Mouse (Mus musculus) adrenal gland, postnatal 36 days (tissue): Measurements from ENCODE around the gene Emid1. TPM values are rescaled to one million over a fixed set of nuclear protein-coding genes. Genes with fewer than 3 reads are reported as not detected.

Experiments used
- DNase-seq, 2 experiments: peaks; one replicate each; pipeline ENCODE4 v3.0.0; 2021; ENCODE audit warnings: mixed read lengths in 1 of 2
- total RNA-seq, 2 experiments: library from RNA; stranded (reverse); gene quantifications; 2 replicates each; pipeline ENCODE4 v1.2.3; 2021

The Emid1 gene
- total RNA-seq, 2 experiments from 2014 or later, result 7.8 to 9.0 TPM

GRCm38 (mm10) chr11:5063561-5064281 lies 88.3 kb downstream of the Emid1 start:
- DNase-seq, result peak in 1 of 2 experiments; percentile 16

DNA sequence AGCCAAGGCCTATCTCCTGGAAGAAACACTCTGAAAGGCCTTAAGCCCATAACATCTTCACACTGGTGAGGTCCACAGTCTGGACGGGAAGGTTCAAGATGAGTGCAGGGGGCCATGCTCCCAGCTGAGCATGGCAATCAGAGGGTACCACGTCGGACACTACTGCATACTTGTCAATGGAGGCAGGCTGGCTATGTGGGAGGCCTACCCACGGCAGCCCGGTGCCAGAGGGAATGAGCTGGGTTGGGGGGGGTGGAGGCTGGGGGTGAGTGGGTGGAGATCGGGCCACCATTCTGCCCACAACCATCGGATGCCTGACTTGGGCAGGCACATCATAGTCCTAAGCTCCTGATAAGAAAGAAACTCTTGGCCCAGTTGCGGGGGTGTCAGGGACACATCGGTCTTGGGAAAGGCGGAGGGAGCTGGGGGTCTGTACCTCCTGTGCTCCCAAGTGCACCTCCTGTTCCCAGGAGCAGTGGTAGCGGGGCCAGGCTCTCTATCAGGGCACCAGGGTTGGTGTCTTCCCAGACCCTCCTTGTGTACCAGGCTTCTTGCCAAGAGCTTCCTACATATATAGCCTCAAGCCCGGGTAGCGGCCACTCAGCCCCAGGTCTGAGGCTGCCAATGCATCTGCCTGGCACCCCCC lies 89.1 kb downstream of the Emid1 start:
- DNase-seq, result peak in 1 of 2 experiments; percentile 9

DNA sequence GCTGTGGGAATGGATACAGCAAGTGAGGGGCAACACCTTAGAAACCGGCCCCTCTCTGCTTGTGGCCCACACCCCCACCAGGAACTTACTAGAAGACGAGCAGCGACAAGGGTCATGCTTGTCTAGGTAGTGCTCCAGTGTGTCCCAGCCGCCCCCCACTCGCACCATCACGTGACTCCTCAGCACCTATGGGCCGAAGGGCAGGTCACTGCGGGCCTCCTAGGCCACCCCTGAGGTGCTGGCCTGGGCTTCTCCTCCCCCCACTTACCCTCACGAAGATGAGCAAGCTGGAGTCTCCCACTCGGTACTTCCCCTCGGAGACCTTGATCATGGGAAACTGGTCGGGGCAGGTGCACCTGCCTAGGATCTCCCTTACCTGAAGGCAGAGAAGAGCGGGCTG lies 89.7 kb downstream of the Emid1 start:
- no peak for DNase-seq

DNA sequence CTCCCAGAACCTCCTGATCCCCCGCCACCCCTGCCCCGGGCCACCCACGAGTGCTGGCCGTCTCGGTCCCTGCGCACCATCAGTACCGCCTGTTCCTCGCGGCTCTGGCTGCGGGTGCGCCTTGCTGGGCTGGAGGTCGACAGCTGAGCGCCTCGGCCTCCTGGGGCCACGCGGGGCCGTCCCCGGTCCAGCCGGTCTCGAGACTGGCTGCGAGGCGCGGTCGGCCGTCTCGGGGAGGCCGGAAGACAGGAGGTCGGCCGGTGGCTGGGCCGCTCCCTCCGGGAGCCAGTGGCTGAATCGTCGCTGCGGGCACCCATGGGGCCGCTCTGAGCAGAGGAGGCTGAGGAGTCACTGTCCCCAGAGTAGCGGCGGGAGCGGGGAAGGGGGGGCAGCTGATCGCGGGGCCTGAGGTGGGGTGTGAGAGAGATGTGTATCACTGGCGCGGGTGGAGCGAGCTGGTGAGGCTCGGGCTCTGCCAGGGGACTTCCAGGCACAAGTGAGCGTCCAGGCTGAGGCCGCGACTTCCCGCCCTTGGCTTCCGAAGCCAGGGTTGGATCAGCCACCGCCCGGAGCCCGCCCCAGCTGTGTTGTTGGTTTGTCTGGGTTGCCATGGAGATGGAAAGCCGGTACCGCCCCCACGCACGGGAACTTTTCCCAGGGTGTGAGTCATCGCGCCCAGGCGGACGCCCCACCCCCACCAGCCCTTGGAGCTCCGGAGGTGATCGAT lies 90.5 kb downstream of the Emid1 start:
- peak; percentile 97 to 98 for DNase-seq

- DNase-seq, result peak in 1 of 2 experiments; percentile 20
Measured at GRCm38 (mm10) chr11:5060756-5061412, 91.2 kb downstream of the Emid1 start.

GRCm38 (mm10) chr11:5059704-5060156 lies 92.3 kb downstream of the Emid1 start:
- DNase-seq, result peak; percentile 43 to 47

- peak in 1 of 2 experiments; percentile 9 for DNase-seq
Measured at GRCm38 (mm10) chr11:5059230-5059629, 92.8 kb downstream of the Emid1 start.

DNA sequence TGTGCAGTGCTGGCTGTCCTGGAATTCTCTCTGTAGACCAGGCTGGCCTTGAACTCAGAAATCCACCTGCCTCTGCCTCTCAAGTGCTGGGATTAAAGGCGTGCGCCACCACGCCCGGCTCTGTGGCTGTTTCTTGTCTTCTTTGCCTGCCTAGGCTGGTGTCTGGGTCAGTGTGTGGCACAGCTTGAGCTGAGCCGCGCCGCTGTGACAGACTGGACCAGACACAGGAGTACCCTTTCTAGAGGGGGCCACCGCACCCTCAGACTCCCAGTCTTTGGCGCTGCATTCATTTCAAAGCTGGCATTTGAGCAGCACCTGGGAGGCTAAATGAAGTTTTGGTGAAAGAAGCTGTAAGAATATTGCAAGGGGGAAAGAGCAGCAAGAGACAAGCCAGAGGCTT lies 93.3 kb downstream of the Emid1 start:
- DNase-seq, result no peak

DNA sequence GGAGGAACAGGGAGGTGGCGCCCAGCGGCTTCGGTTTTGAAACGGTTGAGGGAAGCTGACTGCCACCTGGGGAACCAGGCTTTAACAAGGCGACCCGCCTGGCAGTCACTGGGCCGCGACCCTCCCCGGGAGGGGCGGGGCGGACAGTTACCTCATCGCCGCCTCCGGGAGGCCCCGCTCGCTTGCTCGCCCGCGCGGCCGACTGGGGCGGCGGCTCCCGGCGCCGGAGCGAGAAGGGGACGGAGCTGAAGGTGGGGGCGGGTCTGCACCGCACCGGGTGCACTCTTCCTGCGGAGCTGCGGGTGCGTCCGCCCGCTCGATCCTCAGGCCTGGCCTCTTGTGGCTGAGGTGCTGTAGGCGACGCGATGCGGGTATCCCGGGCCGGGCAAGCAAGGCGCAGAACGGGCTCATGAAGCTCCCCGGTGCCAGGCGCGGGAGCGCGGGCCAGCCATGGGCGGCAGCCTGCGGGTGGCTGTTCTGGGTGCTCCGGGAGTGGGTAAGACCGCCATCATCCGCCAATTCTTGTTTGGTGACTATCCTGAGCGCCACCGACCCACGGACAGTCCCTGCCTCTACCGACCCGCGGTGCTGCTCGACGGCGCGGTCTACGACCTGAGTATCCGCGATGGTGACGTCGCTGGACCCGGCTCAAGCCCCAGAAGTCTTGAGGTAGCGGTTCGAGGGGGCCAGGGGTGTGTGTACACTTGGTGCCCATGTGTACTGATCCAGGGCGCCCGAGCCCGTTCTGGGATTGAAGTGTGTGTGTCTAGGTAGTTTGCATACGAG lies 94.0 kb downstream of the Emid1 start, which contains the start of gene Rasl10a:
Gene Rasl10a (plus strand): TSS at position 273 of the 786 bp plus-strand sequence.
- DNase-seq, result peak; percentile 45 to 58

DNA sequence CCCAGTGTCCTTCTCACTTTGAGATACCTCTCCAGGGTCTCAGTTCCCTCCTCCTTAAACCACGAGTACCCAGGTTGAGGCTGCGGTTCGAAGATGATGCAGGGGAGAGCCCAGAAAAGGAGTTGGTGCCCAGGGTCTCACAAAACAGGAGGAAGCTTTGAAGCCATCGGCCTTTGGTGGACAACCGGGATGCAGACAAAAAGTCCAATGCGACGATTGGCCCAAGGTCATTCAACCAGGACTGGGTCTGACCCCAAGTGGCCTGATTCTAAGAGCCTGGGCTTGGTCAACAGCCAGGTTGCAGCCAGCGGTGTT lies 94.6 kb downstream of the Emid1 start:
- DNase-seq, result no peak

DNA sequence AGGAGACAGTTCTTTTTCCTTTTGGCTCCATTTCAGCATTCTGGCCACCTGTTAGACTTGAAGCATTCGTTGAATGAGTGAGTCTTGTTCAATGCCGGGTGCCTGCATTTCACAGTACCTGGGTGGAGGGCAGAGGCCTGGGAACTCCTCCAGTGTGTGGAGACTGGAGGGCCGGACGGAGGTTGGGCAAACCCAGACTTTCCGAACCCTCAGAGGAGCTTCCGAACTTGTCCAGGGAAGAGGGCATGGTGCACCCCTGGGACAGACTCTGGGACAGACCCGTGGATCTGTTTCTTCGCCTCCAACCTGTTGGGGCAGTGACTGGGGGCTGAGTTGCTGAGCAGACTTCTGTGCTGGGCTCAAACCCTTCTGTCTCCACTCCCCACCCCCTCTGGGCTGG lies 95.0 kb downstream of the Emid1 start:
- DNase-seq, result no peak

Other genes starting within 250 kb of the Emid1 start
- 1 to 10 TPM; 1.4 TPM for gene Nefh, start 204.2 kb downstream of the Emid1 start, total RNA-seq
- gene Ap1b1, start 165.4 kb downstream of the Emid1 start, total RNA-seq, result 10 to 100 TPM; 59.6 to 59.7 TPM
- under 1 TPM in 1 of 2 experiments, not detected in 1; 0.56 TPM for gene Rasl10a, start 94.1 kb downstream of the Emid1 start, total RNA-seq
- 10 to 100 TPM; 41.4 to 50.8 TPM for gene Gas2l1, start 86.9 kb downstream of the Emid1 start, total RNA-seq
- 10 to 100 TPM; 17.3 to 27.7 TPM for gene Rhbdd3, start 53.3 kb downstream of the Emid1 start, total RNA-seq
- 100 to 1,000 TPM; 219 to 230 TPM for gene Ewsr1, start 53.0 kb downstream of the Emid1 start, total RNA-seq
- 10 to 100 TPM; 19.7 to 23.7 TPM for gene Kremen1, start 109.3 kb upstream of the Emid1 start, total RNA-seq